Mouse (Mus musculus) lung, adult 18-20 months (tissue): ENCODE measurements at regions not wholly inside any gene's neighbourhood (a gene's known extent, or its start where the extent isn't known, plus 50 kb on each side); places are given as distances from the start of the nearest gene placed in this dataset.

Experiments used
- DNase-seq, 2 experiments: peaks; one replicate each; pipeline ENCODE4 v3.0.0; 2022; ENCODE audit warnings: mixed read lengths in 2 of 2

GRCm38 (mm10) chr12:58569056-58569455 is 300.0 kb upstream of the Clec14a start:
- DNase-seq: no peak

GRCm38 (mm10) chr12:58560840-58561239 is 291.8 kb upstream of the Clec14a start:
- no peak for DNase-seq

GRCm38 (mm10) chr12:58559833-58560232 is 290.7 kb upstream of the Clec14a start:
- DNase-seq: no peak

- no peak for DNase-seq
Measured at GRCm38 (mm10) chr12:58557261-58557660, 288.2 kb upstream of the Clec14a start.

- DNase-seq: no peak
Measured at GRCm38 (mm10) chr12:58556741-58557140, 287.7 kb upstream of the Clec14a start.

- peak in 1 of 2 experiments; percentile 7 for DNase-seq
Measured at GRCm38 (mm10) chr12:58556060-58556459, 287.0 kb upstream of the Clec14a start.

- DNase-seq: no peak
Measured at GRCm38 (mm10) chr12:58550859-58551761, 282.0 kb upstream of the Clec14a start.

- peak in 1 of 2 experiments; percentile 16 for DNase-seq
Measured at GRCm38 (mm10) chr12:58545832-58546538, 276.9 kb upstream of the Clec14a start.

GRCm38 (mm10) chr12:58544862-58545261 is 275.8 kb upstream of the Clec14a start:
- no peak for DNase-seq

GRCm38 (mm10) chr12:58538305-58538719 is 269.2 kb upstream of the Clec14a start:
- DNase-seq: no peak

- DNase-seq: no peak
Measured at GRCm38 (mm10) chr12:58537833-58538232, 268.7 kb upstream of the Clec14a start.

- no peak for DNase-seq
Measured at GRCm38 (mm10) chr12:58536381-58536992, 267.4 kb upstream of the Clec14a start.

- no peak for DNase-seq
Measured at GRCm38 (mm10) chr12:58530306-58530705, 261.2 kb upstream of the Clec14a start.

GRCm38 (mm10) chr12:58516800-58517199 is 247.7 kb upstream of the Clec14a start:
- DNase-seq: no peak

- DNase-seq: no peak
Measured at GRCm38 (mm10) chr12:58513951-58514350, 244.9 kb upstream of the Clec14a start.

GRCm38 (mm10) chr12:58512645-58513044 is 243.6 kb upstream of the Clec14a start:
- no peak for DNase-seq

GRCm38 (mm10) chr12:58504283-58504682 is 235.2 kb upstream of the Clec14a start:
- DNase-seq: no peak

GRCm38 (mm10) chr12:58474181-58474580 is 205.1 kb upstream of the Clec14a start:
- DNase-seq: no peak

- DNase-seq: no peak
Measured at GRCm38 (mm10) chr12:58473511-58473910, 204.4 kb upstream of the Clec14a start.

GRCm38 (mm10) chr12:58460465-58460864 is 191.4 kb upstream of the Clec14a start:
- no peak for DNase-seq

GRCm38 (mm10) chr12:58454828-58455227 is 185.7 kb upstream of the Clec14a start:
- no peak for DNase-seq

- DNase-seq: no peak
Measured at GRCm38 (mm10) chr12:58443007-58443406, 173.9 kb upstream of the Clec14a start.

GRCm38 (mm10) chr12:58441962-58442361 is 172.9 kb upstream of the Clec14a start:
- no peak for DNase-seq
